19 mouse cellular contexts compared by ENCODE assay signal in the genomic region with DNA sequence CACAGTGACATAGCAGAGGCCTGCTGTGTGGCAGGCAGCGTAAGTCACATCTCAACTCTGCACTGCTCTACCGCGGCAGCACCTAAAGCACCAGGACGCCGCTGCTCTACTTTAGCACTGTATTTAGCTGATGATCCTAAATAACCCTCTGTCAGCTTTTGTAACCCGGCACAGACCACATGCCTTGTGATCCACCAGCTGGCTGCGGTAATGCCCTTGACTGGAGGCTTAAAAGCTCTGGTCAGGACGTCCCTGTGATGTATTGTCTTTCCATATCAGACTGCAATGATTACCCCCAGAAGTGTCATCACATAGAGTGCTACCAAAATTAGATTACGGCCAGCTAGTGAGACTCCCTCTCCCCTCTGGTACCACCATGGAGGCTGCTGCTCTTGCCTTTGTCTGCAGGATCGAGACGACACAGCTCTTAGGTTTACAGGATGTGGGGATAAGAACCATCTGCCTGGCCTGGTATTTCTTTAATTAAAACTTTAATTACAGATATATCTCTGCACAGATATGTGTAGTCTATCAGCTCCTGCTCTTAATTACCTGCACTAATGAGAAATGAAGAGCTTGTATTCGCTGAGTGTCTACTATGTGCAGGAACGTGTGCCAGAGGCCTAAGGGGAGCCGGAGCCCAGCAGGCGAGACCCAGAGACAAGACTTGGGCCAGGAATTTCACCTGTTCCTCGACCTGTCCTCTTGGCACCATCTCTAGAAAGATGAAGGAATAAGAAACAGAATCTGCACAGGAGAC.
A peak's percentile ranks its signal among the peaks of the same experiment; 100 is the strongest.
DNase-seq lines count a peak whose midpoint lies in the region; ATAC-seq lines count a peak whose summit lies in the region.
"Had no signal": no experiment of that assay in that cellular context is flagged by ENCODE, and none has a peak within 500 bp of the region (broad histone marks: within the 10 kb centered on the region; RNA-seq: fewer than 3 reads in every experiment).

No protein-coding gene starts in this region.

- peak; percentile 41 to 53 for DNase-seq in heart, adult 18-20 months
- DNase-seq in heart, postnatal 14 days, result no peak
- peak; percentile 36 for DNase-seq in brain, adult 2 months (ENCODE audit: low read depth, low spot score)
- no peak for DNase-seq in thymus, postnatal 36 days
- no peak for DNase-seq in urinary bladder, postnatal 25 days (ENCODE audit: low spot score)
- DNase-seq in right cerebral cortex, postnatal 36 days (ENCODE audit: low spot score in 2 of 2), result no peak
- DNase-seq: forebrain, postnatal 0 days; gastrocnemius, postnatal 25 days; kidney, postnatal 10 days; lung, adult 2 months; lung, postnatal 4 days; thymus, postnatal 25 days had no signal

- H3K36me3 ChIP-seq in heart, embryonic 14.5 days (ENCODE audit: control insufficient read depth, insufficient read depth, low read length), result 0 out of 2 replicates have a peak, but pooled peaks cover 13% of the 10 kb centered on the region
- peaks cover 6% of the 10 kb centered on the region; the same call in 1 of the 2 replicates for H3K36me3 ChIP-seq in neural tube, embryonic 15.5 days

- H3K9ac ChIP-seq in heart, embryonic 14.5 days (ENCODE audit: low read length), result no peak overlapping the region
- H3K9ac ChIP-seq in neural tube, embryonic 15.5 days (replicated peaks), result no peak overlapping the region
- H3K9ac ChIP-seq: embryonic facial prominence, embryonic 12.5 days; forebrain, postnatal 0 days; neural tube, embryonic 12.5 days had no signal

- H3K4me3 ChIP-seq in heart, embryonic 14.5 days (ENCODE audit: control insufficient read depth in 1 of 2, insufficient read depth in 1 of 2, low read depth in 1 of 2, low read length in 2 of 2), result no peak overlapping the region
- no peak overlapping the region for H3K4me3 ChIP-seq in neural tube, embryonic 15.5 days (replicated peaks)
- H3K4me3 ChIP-seq: embryonic facial prominence, embryonic 12.5 days; neural tube, embryonic 12.5 days had no signal

- WGBS in heart, embryonic 14.5 days, result 54% methylated on average over 16 of the region's 16 CpGs
- WGBS in neural tube, embryonic 15.5 days, result 49% methylated on average over 16 of the region's 16 CpGs

- no peaks in the 10 kb centered on the region for H3K9me3 ChIP-seq in heart, embryonic 14.5 days (ENCODE audit: control insufficient read depth, low read length)
- H3K9me3 ChIP-seq in neural tube, embryonic 15.5 days (replicated peaks), result no peaks in the 10 kb centered on the region
- H3K9me3 ChIP-seq: embryonic facial prominence, embryonic 12.5 days; neural tube, embryonic 12.5 days had no signal

- no peaks in the 10 kb centered on the region for H3K27me3 ChIP-seq in heart, embryonic 14.5 days (ENCODE audit: control insufficient read depth, insufficient read depth, low read length)
- no peaks in the 10 kb centered on the region for H3K27me3 ChIP-seq in neural tube, embryonic 15.5 days (replicated peaks)
- H3K27me3 ChIP-seq: embryonic facial prominence, embryonic 12.5 days; neural tube, embryonic 12.5 days; Patski had no signal

- intact Hi-C loops in heart, postnatal 14 days (cut with DNase I), result no loop called here

- peaks cover 7 to 20% of the 10 kb centered on the region in 2 experiments; a peak in 3 of 4 replicates for H3K4me1 ChIP-seq in heart, embryonic 14.5 days (ENCODE audit: control insufficient read depth in 2 of 2, insufficient read depth in 2 of 2, low read length in 2 of 2)
- H3K4me1 ChIP-seq in neural tube, embryonic 15.5 days, result peaks cover 15% of the 10 kb centered on the region
- H3K4me1 ChIP-seq: embryonic facial prominence, embryonic 12.5 days had no signal

- H3K4me2 ChIP-seq in heart, embryonic 14.5 days (ENCODE audit: low read length), result no peak overlapping the region
- H3K4me2 ChIP-seq in neural tube, embryonic 15.5 days, result no peak overlapping the region
- H3K4me2 ChIP-seq: embryonic facial prominence, embryonic 12.5 days; neural tube, embryonic 12.5 days had no signal

- ATAC-seq in heart, embryonic 14.5 days (ENCODE audit: insufficient number of reproducible peaks, insufficient read depth, low FRiP score, low read depth), result no peak
- ATAC-seq in neural tube, embryonic 15.5 days (ENCODE audit: low FRiP score), result peak; percentile 73
- ATAC-seq: forebrain, postnatal 0 days; intestine, embryonic 16.5 days; midbrain, embryonic 16.5 days; Patski had no signal

- peak overlapping the region; percentile 9 to 39; a peak in 1 of 4 replicates for H3K27ac ChIP-seq in heart, embryonic 14.5 days (replicated peaks in 1 of 2; ENCODE audit: control insufficient read depth in 1 of 2, insufficient read depth in 1 of 2, low read depth in 2 of 2, low read length in 2 of 2)
- peak overlapping the region; percentile 30 for H3K27ac ChIP-seq in neural tube, embryonic 15.5 days (replicated peaks)
- H3K27ac ChIP-seq: embryonic facial prominence, embryonic 12.5 days; neural tube, embryonic 12.5 days had no signal

Comparison
In these comparisons a context has a peak if more than half of its experiments do, and no peak if none do; other contexts are left out.
1. DNase-seq: peak in heart, adult 18-20 months (2 of 2) and brain, adult 2 months (single experiment); none in heart, postnatal 14 days (0 of 2), thymus, postnatal 36 days (0 of 2), urinary bladder, postnatal 25 days (single experiment) and right cerebral cortex, postnatal 36 days (0 of 2).